Mouse (Mus musculus) Muller cell, postnatal 12 days (primary cell): Measurements from ENCODE around the gene Ccdc187.

Experiments used
- DNase-seq: peaks from one replicate; pipeline ENCODE4 v3.0.0-alpha.2; 2015; ENCODE audit errors: inconsistent ontology term

Ccdc187 gene

GRCm38 (mm10) chr2:26280594-26280993 lies 13.8 kb downstream of the Ccdc187 start:
- no peak for DNase-seq

GRCm38 (mm10) chr2:26279712-26280111 lies 14.6 kb downstream of the Ccdc187 start:
- no peak for DNase-seq

GRCm38 (mm10) chr2:26273611-26274010 lies 20.7 kb downstream of the Ccdc187 start:
- DNase-seq = peak; percentile 34

GRCm38 (mm10) chr2:26268216-26268615 lies 26.1 kb downstream of the Ccdc187 start:
- peak; percentile 9 for DNase-seq

- DNase-seq = no peak
Observed at GRCm38 (mm10) chr2:26266066-26266742, 28.2 kb downstream of the Ccdc187 start.

- no peak for DNase-seq
Observed at GRCm38 (mm10) chr2:26265095-26265494, 29.3 kb downstream of the Ccdc187 start.

- no peak for DNase-seq
Observed at GRCm38 (mm10) chr2:26264646-26265045, 29.7 kb downstream of the Ccdc187 start.

GRCm38 (mm10) chr2:26257315-26258096 lies 36.9 kb downstream of the Ccdc187 start:
- DNase-seq = no peak

GRCm38 (mm10) chr2:26254816-26255215 lies 39.5 kb downstream of the Ccdc187 start:
- DNase-seq = no peak

- DNase-seq = no peak
Observed at GRCm38 (mm10) chr2:26252514-26253206, 41.7 kb downstream of the Ccdc187 start.

GRCm38 (mm10) chr2:26247531-26247930 lies 46.8 kb downstream of the Ccdc187 start:
- DNase-seq = no peak

GRCm38 (mm10) chr2:26240841-26241240 lies 53.5 kb downstream of the Ccdc187 start:
- no peak for DNase-seq

- DNase-seq = no peak
Observed at GRCm38 (mm10) chr2:26240330-26240729, 54.0 kb downstream of the Ccdc187 start.

GRCm38 (mm10) chr2:26237290-26237782 lies 57.0 kb downstream of the Ccdc187 start, which contains the start of gene Qsox2:
TSS of gene Qsox2 (minus strand) at chr2:26237525.
- DNase-seq = peak; percentile 96

- no peak for DNase-seq
Observed at GRCm38 (mm10) chr2:26236681-26237289, 57.6 kb downstream of the Ccdc187 start.

- DNase-seq = no peak
Observed at GRCm38 (mm10) chr2:26234771-26235170, 59.6 kb downstream of the Ccdc187 start.

GRCm38 (mm10) chr2:26234253-26234652 lies 60.1 kb downstream of the Ccdc187 start:
- no peak for DNase-seq

- no peak for DNase-seq
Observed at GRCm38 (mm10) chr2:26231366-26231765, 63.0 kb downstream of the Ccdc187 start.

- peak; percentile 60 for DNase-seq
Observed at GRCm38 (mm10) chr2:26230253-26230652, 64.1 kb downstream of the Ccdc187 start.

GRCm38 (mm10) chr2:26227788-26228187 lies 66.6 kb downstream of the Ccdc187 start:
- peak; percentile 34 for DNase-seq

- DNase-seq = no peak
Observed at GRCm38 (mm10) chr2:26225242-26225641, 69.1 kb downstream of the Ccdc187 start.

- DNase-seq = no peak
Observed at GRCm38 (mm10) chr2:26223961-26224360, 70.4 kb downstream of the Ccdc187 start.
